Mouse (Mus musculus): ENCODE data around the gene Prss36. TPM values are rescaled to one million over a fixed set of nuclear protein-coding genes. Genes with fewer than 3 reads are reported as not detected.

Gene Prss36
- total RNA-seq, 2 experiments from 2014 or later = 8.5 to 9.8 TPM

GRCm38 (mm10) chr7:127932273-127933031 is 14.1 kb downstream of the Prss36 start:
- no peak overlapping the region for H3K4me3 ChIP-seq
- no peak for TF ChIP-seq CTCF (IDR thresholded peaks at IDR 0.05)
- H3K27ac ChIP-seq = no peak overlapping the region
- intact Hi-C loops (cut with DNase I) = no loop called here
- DNase-seq (ENCODE audit: extremely low spot score in 1 of 2, low spot score in 2 of 2) = no peak

GRCm38 (mm10) chr7:127931351-127932135 is 15.0 kb downstream of the Prss36 start:
- Histone ChIP-seq H3K27ac (no peak overlapping the region), H3K4me3 (no peak overlapping the region)
- intact Hi-C loops (cut with DNase I) = no loop called here
- no peak for TF ChIP-seq CTCF (IDR thresholded peaks at IDR 0.05)
- no peak for DNase-seq (ENCODE audit: extremely low spot score in 1 of 2, low spot score in 2 of 2)

- no peak for DNase-seq (ENCODE audit: extremely low spot score in 1 of 2, low spot score in 2 of 2)
- intact Hi-C loops (cut with DNase I) = no loop called here
- Histone ChIP-seq H3K27ac (no peak overlapping the region), H3K4me3 (no peak overlapping the region)
- no peak for TF ChIP-seq CTCF (IDR thresholded peaks at IDR 0.05)
These were observed 15.9 kb downstream of the Prss36 start for GRCm38 (mm10) chr7:127930636-127931035.

- no peak for DNase-seq (ENCODE audit: extremely low spot score in 1 of 2, low spot score in 2 of 2)
- H3K27ac ChIP-seq = no peak within 1 kb of the TSS
- TF ChIP-seq CTCF (IDR thresholded peaks at IDR 0.05) = no peak
- no peak within 1 kb of the TSS for H3K4me3 ChIP-seq
- intact Hi-C loops (cut with DNase I) = no loop called here
These were observed 16.6 kb downstream of the Prss36 start, which contains the start of gene Prss8 for GRCm38 (mm10) chr7:127929923-127930322. Prss8 (minus strand) TSS chr7:127930104.

GRCm38 (mm10) chr7:127928596-127928995 is 17.9 kb downstream of the Prss36 start:
- no peak for DNase-seq (ENCODE audit: extremely low spot score in 1 of 2, low spot score in 2 of 2)
- no peak; the same call in 1 of the 2 replicates for TF ChIP-seq CTCF (IDR thresholded peaks at IDR 0.05)
- intact Hi-C loops (cut with DNase I) = no loop called here
- H3K4me3 ChIP-seq = no peak overlapping the region
- H3K27ac ChIP-seq = no peak overlapping the region

GRCm38 (mm10) chr7:127927726-127928125 is 18.8 kb downstream of the Prss36 start:
- no peak overlapping the region for H3K4me3 ChIP-seq
- no peak for TF ChIP-seq CTCF (IDR thresholded peaks at IDR 0.05)

GRCm38 (mm10) chr7:127926846-127927245 is 19.7 kb downstream of the Prss36 start:
- intact Hi-C loops (cut with DNase I) = no loop called here
- no peak overlapping the region for H3K27ac ChIP-seq
- no peak for DNase-seq (ENCODE audit: extremely low spot score in 1 of 2, low spot score in 2 of 2)
- no peak for TF ChIP-seq CTCF (IDR thresholded peaks at IDR 0.05)
- H3K4me3 ChIP-seq = no peak overlapping the region

More at GRCm38 (mm10) chr7:127927726-127928125, 18.8 kb downstream of the Prss36 start:
- no peak overlapping the region for H3K27ac ChIP-seq
- DNase-seq (ENCODE audit: extremely low spot score in 1 of 2, low spot score in 2 of 2) = no peak
- intact Hi-C loops (cut with DNase I) = no loop called here

- no peak for DNase-seq (ENCODE audit: extremely low spot score in 1 of 2, low spot score in 2 of 2)
These were observed 20.5 kb downstream of the Prss36 start for GRCm38 (mm10) chr7:127926066-127926465.

GRCm38 (mm10) chr7:127925252-127925651 is 21.3 kb downstream of the Prss36 start:
- intact Hi-C loops (cut with DNase I) = no loop called here
- no peak overlapping the region for H3K27ac ChIP-seq
- no peak overlapping the region for H3K4me3 ChIP-seq
- no peak for TF ChIP-seq CTCF (IDR thresholded peaks at IDR 0.05)
- no peak for DNase-seq (ENCODE audit: extremely low spot score in 1 of 2, low spot score in 2 of 2)

More at GRCm38 (mm10) chr7:127926066-127926465, 20.5 kb downstream of the Prss36 start:
- no peak for TF ChIP-seq CTCF (IDR thresholded peaks at IDR 0.05)
- intact Hi-C loops (cut with DNase I) = no loop called here
- no peak overlapping the region for H3K27ac ChIP-seq
- no peak overlapping the region for H3K4me3 ChIP-seq

- H3K4me3 ChIP-seq = no peak overlapping the region
- no peak for TF ChIP-seq CTCF (IDR thresholded peaks at IDR 0.05)
- DNase-seq (ENCODE audit: extremely low spot score in 1 of 2, low spot score in 2 of 2) = no peak
- intact Hi-C loops (cut with DNase I) = no loop called here
- H3K27ac ChIP-seq = no peak overlapping the region
These were observed 22.8 kb downstream of the Prss36 start for GRCm38 (mm10) chr7:127923714-127924113.

GRCm38 (mm10) chr7:127922451-127923275 is 23.9 kb downstream of the Prss36 start:
- no peak for TF ChIP-seq CTCF (IDR thresholded peaks at IDR 0.05)
- intact Hi-C loops (cut with DNase I) = no loop called here
- Histone ChIP-seq H3K4me3 (no peak overlapping the region), H3K27ac (peak overlapping the region; percentile 44)
- no peak for DNase-seq (ENCODE audit: extremely low spot score in 1 of 2, low spot score in 2 of 2)

All from left cerebral cortex, adult 2 months (tissue).